19 mouse cellular contexts compared by ENCODE assay signal in the genomic region with DNA sequence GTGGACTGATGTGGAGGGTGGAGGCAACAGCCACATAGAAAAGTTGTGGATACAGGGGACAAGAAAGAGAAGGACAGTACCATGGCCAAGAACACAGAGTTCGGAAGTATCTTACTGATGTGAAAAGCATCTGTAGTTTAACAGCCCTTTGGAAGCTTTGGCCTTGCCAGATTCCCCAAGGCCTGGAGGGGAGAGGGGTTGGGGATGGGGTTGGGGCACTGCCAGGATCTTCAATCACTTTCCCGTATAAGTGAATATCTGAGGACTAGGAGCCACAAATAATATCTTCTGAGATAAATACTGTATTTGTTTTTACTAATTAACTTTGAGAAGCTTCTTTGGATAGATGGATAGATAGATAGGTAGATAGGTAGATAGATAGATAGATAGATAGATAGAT.
DNase-seq lines count a peak whose midpoint lies in the region; ATAC-seq and TF ChIP-seq lines count a peak whose summit lies in the region.
"Had no signal": no experiment of that assay in that cellular context is flagged by ENCODE, and none has a peak within 500 bp of the region (broad histone marks: within the 10 kb centered on the region; RNA-seq: fewer than 3 reads in every experiment).

No protein-coding gene starts in this region.

- 52% methylated on average over 2 of the region's 2 CpGs for WGBS in forebrain, embryonic 14.5 days
- 49% methylated on average over 2 of the region's 2 CpGs for WGBS in forebrain, postnatal 0 days

- no peak overlapping the region for H3K27ac ChIP-seq in forebrain, embryonic 14.5 days (ENCODE audit: low read depth, low read length)
- H3K27ac ChIP-seq in forebrain, postnatal 0 days (ENCODE audit: low read depth, low read length): no peak overlapping the region
- H3K27ac ChIP-seq: embryonic facial prominence, embryonic 13.5 days; heart, embryonic 10.5 days; hindbrain, embryonic 12.5 days had no signal

- no peak for TF ChIP-seq CTCF in forebrain, postnatal 0 days (IDR thresholded peaks at IDR 0.05; ENCODE audit: low read depth)
- no peak for TF ChIP-seq CTCF in brain, embryonic 14.5 days (IDR thresholded peaks at IDR 0.05; ENCODE audit: borderline replicate concordance, extremely low read depth, insufficient read depth, insufficient read length)

- no peaks in the 10 kb centered on the region for H3K36me3 ChIP-seq in forebrain, embryonic 14.5 days (ENCODE audit: control insufficient read depth, insufficient read depth, low read length)
- no peaks in the 10 kb centered on the region for H3K36me3 ChIP-seq in forebrain, postnatal 0 days (ENCODE audit: insufficient read depth)
- H3K36me3 ChIP-seq: embryonic facial prominence, embryonic 13.5 days; heart, embryonic 10.5 days; hindbrain, embryonic 12.5 days had no signal

- no peak overlapping the region for H3K4me3 ChIP-seq in forebrain, embryonic 14.5 days (ENCODE audit: low read depth, low read length)
- H3K4me3 ChIP-seq in forebrain, postnatal 0 days (ENCODE audit: low read depth, low read length): no peak overlapping the region
- H3K4me3 ChIP-seq: embryonic facial prominence, embryonic 13.5 days; heart, embryonic 10.5 days; hindbrain, embryonic 12.5 days had no signal

- no peak overlapping the region for H3K4me2 ChIP-seq in forebrain, embryonic 14.5 days (ENCODE audit: low read length)
- H3K4me2 ChIP-seq in forebrain, postnatal 0 days (ENCODE audit: low read depth): no peak overlapping the region
- H3K4me2 ChIP-seq: embryonic facial prominence, embryonic 13.5 days; hindbrain, embryonic 12.5 days had no signal

- DNase-seq in adrenal gland, postnatal 10 days: peak; percentile 34
- DNase-seq in adrenal gland, adult 18-20 months (ENCODE audit: low spot score in 2 of 2): no peak
- peak; percentile 37 for DNase-seq in forebrain, embryonic 14.5 days (ENCODE audit: low spot score)
- no peak for DNase-seq in forebrain, postnatal 0 days
- DNase-seq in heart, adult 11 months: peak; percentile 84
- DNase-seq in heart, adult 18-20 months: no peak
- DNase-seq in brain, embryonic 14.5 days (ENCODE audit: low read depth): peak; percentile 60
- DNase-seq: cerebellum, adult 11-12 months; cerebellum, adult 9-11 months; cerebellum, postnatal 36 days; gastrocnemius, postnatal 14 days; heart, postnatal 10 days; heart, postnatal 4 days; kidney, adult 8-10 months had no signal

- no peaks in the 10 kb centered on the region for H3K9me3 ChIP-seq in forebrain, embryonic 14.5 days (replicated peaks; ENCODE audit: control insufficient read depth, low read length)
- H3K9me3 ChIP-seq in forebrain, postnatal 0 days (ENCODE audit: low read length): no peaks in the 10 kb centered on the region
- H3K9me3 ChIP-seq: embryonic facial prominence, embryonic 13.5 days; heart, embryonic 10.5 days; hindbrain, embryonic 12.5 days had no signal

- TF ChIP-seq POLR2A in brain, embryonic 14.5 days (IDR thresholded peaks at IDR 0.05; ENCODE audit: borderline replicate concordance, extremely low read depth, insufficient read depth, insufficient read length, poor library complexity, severe bottlenecking): no peak

- no peak overlapping the region for H3K9ac ChIP-seq in forebrain, embryonic 14.5 days (ENCODE audit: low read length)
- H3K9ac ChIP-seq in forebrain, postnatal 0 days: no peak overlapping the region
- H3K9ac ChIP-seq: embryonic facial prominence, embryonic 13.5 days; hindbrain, embryonic 12.5 days had no signal

- ATAC-seq in forebrain, embryonic 14.5 days: peak; percentile 58; the same call in 1 of the 2 replicates
- no peak for ATAC-seq in forebrain, postnatal 0 days
- ATAC-seq: inflammation-experienced regulatory T-cells, adult 6 months; intestine, postnatal 0 days had no signal

- no peaks in the 10 kb centered on the region for H3K27me3 ChIP-seq in forebrain, embryonic 14.5 days (replicated peaks; ENCODE audit: control insufficient read depth, insufficient read depth, low read length)
- no peaks in the 10 kb centered on the region for H3K27me3 ChIP-seq in forebrain, postnatal 0 days (ENCODE audit: insufficient read depth, low read length)
- H3K27me3 ChIP-seq: embryonic facial prominence, embryonic 13.5 days; hindbrain, embryonic 12.5 days had no signal

- peaks cover 5% of the 10 kb centered on the region; the same call in 1 of the 2 replicates for H3K4me1 ChIP-seq in forebrain, embryonic 14.5 days (ENCODE audit: control insufficient read depth, insufficient read depth, low read length)
- H3K4me1 ChIP-seq in forebrain, postnatal 0 days (ENCODE audit: insufficient read depth): no peaks in the 10 kb centered on the region
- H3K4me1 ChIP-seq: embryonic facial prominence, embryonic 13.5 days had no signal

Comparison
In these comparisons a context has a peak if more than half of its experiments do, and no peak if none do; other contexts are left out.
1. DNase-seq: peak in adrenal gland, postnatal 10 days (single experiment), forebrain, embryonic 14.5 days (single experiment), heart, adult 11 months (single experiment) and brain, embryonic 14.5 days (single experiment); none in adrenal gland, adult 18-20 months (0 of 2), forebrain, postnatal 0 days (single experiment) and heart, adult 18-20 months (0 of 2).